Mouse (Mus musculus): ENCODE measurements around the gene Mark2.

GRCm38 (mm10) chr19:7302493-7302797 lies 39.2 kb downstream of the Mark2 start:
- no peak for TF ChIP-seq CTCF (IDR thresholded peaks at IDR 0.05; ENCODE audit: borderline replicate concordance, insufficient read depth, low read length)
- TF ChIP-seq POLR2A (IDR thresholded peaks at IDR 0.05; ENCODE audit: low read depth, low read length): no peak

Data from embryonic fibroblast, embryonic 13.5 days (primary cell).